Mouse (Mus musculus) lung, adult 18-20 months (tissue): ENCODE measurements at regions not wholly inside any gene's neighbourhood (a gene's known extent, or its start where the extent isn't known, plus 50 kb on each side); places are given as distances from the start of the nearest gene placed in this dataset.
"Not testable (repeated sequence)": the region's sequence is repeated elsewhere in the genome, so short reads cannot be mapped to it uniquely, and the experiment has no call there.

Experiments
- DNase-seq, 2 experiments: peaks; one replicate each; pipeline ENCODE4 v3.0.0; 2022; ENCODE audit warnings: mixed read lengths in 2 of 2

- no peak for DNase-seq
These were observed 188.4 kb upstream of the Pcsk5 start for GRCm38 (mm10) chr19:18025877-18026276.

DNA sequence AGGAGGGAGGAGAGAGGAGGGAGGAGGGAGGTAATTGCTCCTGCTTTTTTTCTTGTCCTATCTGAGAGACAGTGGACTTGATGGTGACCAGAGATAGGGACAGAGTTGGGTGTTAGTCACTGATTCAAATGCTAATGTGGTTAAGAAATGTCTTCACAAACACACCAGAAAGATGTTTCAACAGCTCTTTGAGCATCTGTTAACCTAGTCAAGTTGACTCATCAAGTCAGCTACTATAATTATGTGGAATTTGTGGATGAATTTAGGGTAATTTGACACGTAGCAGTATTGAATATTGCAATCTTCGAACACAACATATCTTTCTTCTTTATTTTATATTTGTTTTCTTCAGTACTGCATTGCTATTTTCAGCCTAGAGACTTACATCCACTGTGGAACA, 182.9 kb upstream of the Pcsk5 start:
- DNase-seq = no peak

GRCm38 (mm10) chr19:18015371-18015770, 177.9 kb upstream of the Pcsk5 start:
- no peak for DNase-seq

GRCm38 (mm10) chr19:18012029-18012428, 174.6 kb upstream of the Pcsk5 start:
- DNase-seq = no peak

DNA sequence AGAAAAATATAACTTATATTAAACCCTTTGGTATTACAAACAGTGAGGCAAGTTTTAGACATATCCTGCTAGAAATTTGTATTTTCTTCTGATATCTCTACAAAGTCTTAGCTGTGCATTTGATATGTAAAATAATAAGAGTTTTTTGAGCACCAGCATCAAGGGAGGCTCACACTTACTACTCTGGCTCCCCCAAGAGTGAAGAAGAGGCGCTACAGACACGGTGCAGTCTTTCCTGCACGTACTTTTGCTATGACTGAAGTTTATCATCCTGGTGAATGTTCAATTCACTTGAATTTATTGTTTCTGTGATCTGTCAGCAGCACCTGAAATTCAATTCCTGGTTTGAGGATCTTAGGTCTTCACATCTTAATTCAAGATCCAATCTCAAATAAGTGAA, 160.1 kb upstream of the Pcsk5 start:
- no peak for DNase-seq

- DNase-seq = no peak
These were observed 146.0 kb upstream of the Pcsk5 start for GRCm38 (mm10) chr19:17983416-17983815.

DNA sequence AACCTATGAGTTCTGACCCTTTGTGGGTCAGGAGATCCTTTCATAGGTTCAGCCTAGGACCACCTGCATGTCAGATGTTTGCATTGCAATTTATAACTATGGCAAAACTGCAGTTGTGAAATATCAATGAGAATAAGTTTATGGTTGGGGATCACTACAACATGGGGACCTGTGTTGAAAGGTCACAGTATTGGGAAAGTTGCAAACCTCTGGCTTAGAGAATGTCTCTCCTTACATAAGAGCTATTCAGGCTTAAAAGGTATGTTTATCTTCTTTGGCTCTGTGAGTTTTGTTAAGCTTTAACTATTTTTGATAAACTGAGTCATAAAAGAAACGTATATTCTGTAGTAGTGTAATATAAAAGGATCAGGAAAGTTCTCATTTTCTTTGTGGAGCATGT, 128.1 kb upstream of the Pcsk5 start:
- no peak for DNase-seq

- no peak for DNase-seq
These were observed 121.0 kb upstream of the Pcsk5 start for GRCm38 (mm10) chr19:17958440-17958839.

- DNase-seq = no peak
These were observed 95.2 kb upstream of the Pcsk5 start for GRCm38 (mm10) chr19:17932665-17933064.

DNA sequence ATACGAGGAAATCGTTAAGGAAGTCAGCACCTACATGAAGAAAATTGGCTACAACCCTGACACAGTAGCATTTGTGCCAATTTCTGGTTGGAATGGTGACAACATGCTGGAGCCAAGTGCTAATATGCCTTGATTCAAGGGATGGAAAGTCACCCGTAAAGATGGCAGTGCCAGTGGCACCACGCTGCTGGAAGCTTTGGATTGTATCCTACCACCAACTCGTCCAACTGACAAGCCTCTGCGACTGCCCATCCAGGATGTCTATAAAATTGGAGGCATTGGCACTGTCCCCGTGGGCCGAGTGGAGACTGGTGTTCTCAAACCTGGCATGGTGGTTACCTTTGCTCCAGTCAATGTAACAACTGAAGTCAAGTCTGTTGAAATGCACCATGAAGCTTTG, 89.7 kb upstream of the Pcsk5 start:
- not testable (repeated sequence) for DNase-seq

GRCm38 (mm10) chr19:17907579-17907978, 70.1 kb upstream of the Pcsk5 start:
- DNase-seq = no peak

- no peak for DNase-seq
These were observed 66.7 kb upstream of the Pcsk5 start for GRCm38 (mm10) chr19:17904120-17904519.

DNA sequence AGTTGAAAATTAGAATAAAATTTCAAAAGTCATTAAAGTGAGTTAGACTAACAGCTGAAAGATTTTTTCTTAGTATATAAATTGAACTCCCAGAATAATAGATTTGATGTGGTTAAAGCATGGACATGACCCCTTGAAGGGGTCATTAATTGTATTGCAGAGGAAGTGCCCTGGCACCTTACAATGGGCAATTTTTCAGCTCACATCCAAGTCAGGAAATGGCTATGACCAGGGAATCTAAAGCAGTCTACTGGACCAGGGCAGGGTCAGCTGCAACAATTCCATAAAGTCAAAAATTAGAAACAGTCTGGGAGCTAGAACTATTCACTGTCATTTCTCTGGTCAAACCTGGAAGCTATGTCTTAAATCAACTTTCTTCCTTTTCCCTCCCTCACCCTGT, 55.2 kb upstream of the Pcsk5 start:
- DNase-seq = no peak
